Mouse (Mus musculus) ES-E14 (cell line): Measurements from ENCODE around the gene Nmrk2. TPM values are rescaled to one million over a fixed set of nuclear protein-coding genes. Genes with fewer than 3 reads are reported as not detected.

Source experiments
- DNase-seq: peaks from one replicate; pipeline ENCODE4 v3.0.0-alpha.2; 2013; ENCODE audit warnings: low read depth, low spot score
- H3K27ac ChIP-seq: 2 replicates; pipeline ENCODE4 v1.5.1; 2012; ENCODE audit warnings: low read depth, mild to moderate bottlenecking, low read length, moderate library complexity, mixed read lengths; ENCODE audit not compliant: poor library complexity, insufficient read depth, severe bottlenecking
- H3K36me3 ChIP-seq: 2 replicates; pipeline ENCODE4 v1.6.1; 2012; ENCODE audit warnings: mild to moderate bottlenecking, low read length, moderate library complexity, mixed read lengths; ENCODE audit not compliant: control insufficient read depth, poor library complexity, insufficient read depth, severe bottlenecking
- H3K4me1 ChIP-seq, 2 experiments: fragments of 150-350 bp in 1 of 2; sonication (generic) in 1 of 2; 2 replicates each; pipeline ENCODE4 v1.6.1; 2012; ENCODE audit warnings: low read length in 2 of 2, mild to moderate bottlenecking in 1 of 2, mixed read lengths in 1 of 2; ENCODE audit not compliant: control insufficient read depth in 2 of 2, insufficient read depth in 2 of 2, poor library complexity in 1 of 2
- H3K4me3 ChIP-seq, 2 experiments: fragments of 150-350 bp in 1 of 2; sonication (generic) in 1 of 2; 2 replicates each; pipeline ENCODE4 v1.5.1; 2012; ENCODE audit warnings: low read length in 2 of 2, low read depth in 1 of 2, mild to moderate bottlenecking in 1 of 2, mixed read lengths in 1 of 2; ENCODE audit not compliant: insufficient read depth in 1 of 2, poor library complexity in 1 of 2, severe bottlenecking in 1 of 2
- H3K9ac ChIP-seq: 2 replicates; pipeline ENCODE4 v1.6.1; 2012; ENCODE audit warnings: low read depth, mild to moderate bottlenecking, low read length, mixed read lengths; ENCODE audit not compliant: poor library complexity, insufficient read depth, severe bottlenecking
- H3K9me3 ChIP-seq: fragments of 150-350 bp; sonication (generic); 2 replicates; pipeline ENCODE4 v1.6.1; 2012; ENCODE audit warnings: low read depth, mild to moderate bottlenecking, low read length; ENCODE audit not compliant: control insufficient read depth, insufficient read depth
- CHD2 ChIP-seq: IDR thresholded peaks from 2 replicates; pipeline ENCODE4 v1.6.1; 2014; ENCODE audit warnings: mild to moderate bottlenecking, low read depth, low read length, inconsistent platforms
- HCFC1 ChIP-seq: IDR thresholded peaks from 2 replicates; pipeline ENCODE4 v1.6.1; 2012; ENCODE audit warnings: low read length, inconsistent platforms, borderline replicate concordance; ENCODE audit not compliant: insufficient read depth
- MAFK ChIP-seq: IDR thresholded peaks from 2 replicates; pipeline ENCODE4 v1.6.1; 2014; ENCODE audit warnings: mild to moderate bottlenecking, low read depth, low read length, inconsistent platforms; ENCODE audit not compliant: insufficient read depth
- ZC3H11A ChIP-seq: IDR thresholded peaks from 2 replicates; pipeline ENCODE4 v1.6.1; 2012; ENCODE audit warnings: low read depth, mild to moderate bottlenecking, inconsistent platforms, low read length, borderline replicate concordance
- ZNF384 ChIP-seq: IDR thresholded peaks from 2 replicates; pipeline ENCODE4 v1.6.1; 2012; ENCODE audit warnings: low read depth, low read length, inconsistent platforms
- in situ Hi-C, 2 experiments: fragments of 600-800 bp; cut with MboI; formaldehyde crosslinking; loops; one replicate each; pipeline ENCODE4 v1.15.1; 2025; ENCODE audit warnings: low sequenced_read_pairs in 2 of 2, inconsistent platforms in 1 of 2; ENCODE audit not compliant: unreplicated experiment in 2 of 2
- total RNA-seq: library from RNA; depleted of rRNA; stranded (reverse); fragments of 300-350 nt; gene quantifications from 2 replicates; pipeline ENCODE4 v1.2.3, GENCODE M21; 2012

The Nmrk2 gene
- total RNA-seq, 1 experiment: not detected

DNA sequence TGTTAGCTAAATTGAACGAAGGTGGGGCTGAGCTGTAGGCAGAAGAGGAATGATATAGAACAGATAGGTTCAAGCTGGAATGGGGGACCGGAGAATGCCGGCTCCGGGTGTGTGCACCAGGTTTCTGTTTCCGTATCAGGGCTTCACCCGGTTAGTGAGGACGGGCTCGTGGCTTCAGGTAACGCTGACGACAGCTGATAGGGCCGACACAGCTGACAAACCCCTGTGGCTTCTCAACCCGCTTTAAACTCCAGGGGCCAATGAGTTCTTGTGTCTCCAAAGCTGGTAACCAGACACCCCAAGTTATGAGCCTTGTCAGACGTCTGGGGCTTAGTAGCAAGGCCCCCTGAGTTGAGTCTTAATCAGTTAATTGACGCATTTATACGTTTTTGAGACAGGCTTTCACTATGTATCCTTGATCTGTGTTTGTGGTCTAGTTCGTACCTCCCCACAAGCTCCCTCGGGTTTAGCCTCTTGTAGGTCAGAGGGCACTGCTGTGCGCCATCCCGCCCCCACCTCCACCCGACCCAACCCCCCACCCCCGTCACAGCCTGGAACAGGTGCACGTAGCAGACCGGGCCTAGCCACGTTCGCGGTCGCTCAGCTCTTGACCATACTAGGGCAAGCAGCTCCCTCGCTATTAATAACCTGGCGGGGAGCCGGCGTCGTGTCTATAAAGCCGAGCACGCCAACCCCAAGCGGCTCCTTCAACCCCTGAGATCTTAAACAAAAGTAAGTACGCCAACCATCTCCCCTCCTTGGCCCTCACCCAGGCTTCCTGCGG is 7.7 kb downstream of the Nmrk2 start:
- no peak for TF ChIP-seq CHD2
- no peak for TF ChIP-seq MAFK
- no peak for TF ChIP-seq ZNF384
- 0 out of 2 replicates have a peak, but pooled peaks have one; percentile 6 for TF ChIP-seq HCFC1
- TF ChIP-seq ZC3H11A: no peak
- Histone ChIP-seq H3K36me3 (peaks cover 3% of the 10 kb centered on the region; the same call in 1 of the 2 replicates), H3K4me1 (peaks cover 2 to 23% of the 10 kb centered on the region in 2 experiments; a peak in 3 of 4 replicates), H3K27ac (no peak overlapping the region), H3K4me3 (no peak overlapping the region; a peak in 1 of 4 replicates), H3K9me3 (no peaks in the 10 kb centered on the region), H3K9ac (0 out of 2 replicates have a peak overlapping the region, but pooled peaks have one; percentile 9)
- no peak for DNase-seq
- in situ Hi-C loops: no loop called here

DNA sequence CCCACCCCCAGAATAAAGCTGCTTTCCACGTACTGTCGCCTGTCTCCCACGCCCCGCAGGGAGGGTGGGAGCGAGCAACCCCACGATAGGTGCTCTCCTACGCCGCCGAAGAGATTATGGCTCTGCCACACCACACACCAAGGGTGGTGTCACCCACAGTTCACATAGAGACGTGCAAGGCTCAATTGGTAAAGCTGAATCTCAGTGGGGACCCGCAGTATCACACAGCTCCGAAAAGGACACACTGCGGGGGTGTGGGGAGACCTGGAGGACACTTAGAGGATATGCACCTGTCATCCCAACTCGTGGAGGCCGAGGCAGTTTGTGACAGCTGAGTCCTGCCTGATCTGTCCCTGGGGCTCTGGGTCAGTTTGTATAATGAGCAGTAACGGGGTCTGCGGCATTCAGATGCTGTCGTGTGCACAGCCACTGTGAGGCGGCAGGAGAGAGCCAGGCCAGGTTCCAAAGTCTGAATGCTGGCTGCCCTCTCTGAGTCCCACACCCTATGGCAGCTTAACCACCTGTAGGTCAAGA is 8.8 kb downstream of the Nmrk2 start:
- in situ Hi-C loops: no loop called here

DNA sequence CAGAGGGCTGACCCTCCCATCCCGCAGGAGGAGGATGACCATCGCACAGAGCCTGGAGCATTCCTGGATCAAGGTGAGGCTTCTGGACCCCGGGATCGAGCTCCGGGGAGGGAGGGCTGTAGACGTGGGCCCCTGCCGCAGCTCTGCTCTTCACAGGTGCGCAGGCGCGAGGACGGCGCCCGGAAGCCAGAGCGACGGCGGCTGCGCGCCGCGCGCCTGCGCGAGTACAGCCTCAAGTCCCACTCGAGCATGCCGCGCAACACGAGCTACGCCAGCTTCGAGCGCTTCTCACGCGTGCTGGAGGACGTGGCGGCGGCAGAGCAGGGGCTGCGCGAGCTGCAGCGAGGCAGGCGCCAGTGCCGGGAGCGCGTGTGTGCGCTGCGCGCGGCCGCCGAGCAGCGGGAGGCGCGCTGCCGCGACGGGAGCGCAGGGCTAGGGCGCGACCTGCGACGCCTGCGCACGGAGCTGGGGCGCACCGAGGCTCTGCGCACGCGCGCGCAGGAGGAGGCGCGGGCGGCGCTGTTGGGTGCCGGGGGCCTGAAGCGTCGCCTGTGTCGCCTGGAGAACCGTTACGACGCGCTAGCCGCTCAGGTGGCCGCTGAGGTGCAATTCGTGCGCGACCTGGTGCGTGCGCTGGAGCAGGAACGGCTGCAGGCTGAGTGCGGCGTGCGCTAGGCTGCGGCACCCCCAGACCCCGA is 9.4 kb downstream of the Nmrk2 start:
- Histone ChIP-seq H3K9me3 (no peaks in the 10 kb centered on the region), H3K9ac (peak overlapping the region; percentile 94), H3K4me3 (peak overlapping the region; percentile 68 to 87), H3K27ac (peak overlapping the region; percentile 82), H3K4me1 (peaks cover 2 to 23% of the 10 kb centered on the region in 2 experiments; a peak in 3 of 4 replicates), H3K36me3 (peaks cover 3% of the 10 kb centered on the region; the same call in 1 of the 2 replicates)
- DNase-seq: no peak
- TF ChIP-seq MAFK (no peak), CHD2 (no peak), ZC3H11A (no peak), ZNF384 (no peak), HCFC1 (no peak; the same call in 1 of the 2 replicates)
- in situ Hi-C loops: no loop called here

More for the DNA sequence above, 8.8 kb downstream of the Nmrk2 start:
- Histone ChIP-seq H3K9me3 (no peaks in the 10 kb centered on the region), H3K9ac (peak overlapping the region; percentile 94), H3K4me1 (peaks cover 2 to 23% of the 10 kb centered on the region in 2 experiments; a peak in 3 of 4 replicates), H3K27ac (no peak overlapping the region), H3K36me3 (peaks cover 3% of the 10 kb centered on the region; the same call in 1 of the 2 replicates), H3K4me3 (peak overlapping the region; percentile 68 to 87)
- no peak for TF ChIP-seq MAFK
- TF ChIP-seq ZNF384: no peak
- TF ChIP-seq HCFC1: no peak
- TF ChIP-seq ZC3H11A: no peak
- TF ChIP-seq CHD2: no peak
- no peak for DNase-seq

DNA sequence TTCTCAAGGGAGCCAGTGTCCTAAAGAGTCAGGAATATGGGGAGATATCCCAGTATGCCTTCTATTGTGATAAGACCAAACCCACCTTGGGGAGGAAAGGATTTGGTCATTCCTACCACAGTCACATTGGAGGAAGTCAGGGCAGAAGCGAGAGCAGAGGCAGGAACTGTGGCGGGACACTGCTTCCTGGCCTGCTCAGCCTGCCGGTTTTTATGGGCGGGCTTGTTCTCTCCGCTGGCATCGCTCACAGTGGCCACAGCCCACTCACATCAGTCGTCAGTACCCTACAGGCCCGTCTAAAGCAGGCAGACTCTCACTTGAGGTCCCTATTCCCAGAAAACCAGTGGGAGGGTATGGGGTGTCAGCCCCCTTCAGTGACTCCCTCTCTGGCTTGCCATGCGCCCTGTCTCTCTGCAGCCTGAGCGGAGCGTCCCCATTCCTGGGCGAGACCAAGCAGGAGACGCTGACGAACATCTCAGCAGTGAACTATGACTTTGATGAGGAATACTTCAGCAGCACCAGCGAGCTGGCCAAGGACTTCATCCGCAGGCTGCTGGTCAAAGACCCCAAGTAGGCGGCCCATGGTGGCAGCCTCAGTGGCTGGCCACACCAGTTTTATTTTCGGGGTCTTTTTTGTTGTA is 10.4 kb downstream of the Nmrk2 start:
- DNase-seq: no peak
- peaks cover 10% of the 10 kb centered on the region; the same call in 1 of the 2 replicates for H3K36me3 ChIP-seq
- in situ Hi-C loops: no loop called here
- H3K4me3 ChIP-seq: peak overlapping the region in 1 of 2 experiments; percentile 68; a peak in 1 of 4 replicates
- H3K4me1 ChIP-seq: peaks cover 2 to 23% of the 10 kb centered on the region in 2 experiments; a peak in 3 of 4 replicates
- no peaks in the 10 kb centered on the region for H3K9me3 ChIP-seq
- H3K9ac ChIP-seq: peak overlapping the region; percentile 16; the same call in 1 of the 2 replicates
- no peak overlapping the region for H3K27ac ChIP-seq
- TF ChIP-seq MAFK (no peak), HCFC1 (no peak), ZC3H11A (no peak), CHD2 (no peak), ZNF384 (no peak)
